Comparison of ENCODE assay signal across 8 mouse cellular contexts in the genomic region with DNA sequence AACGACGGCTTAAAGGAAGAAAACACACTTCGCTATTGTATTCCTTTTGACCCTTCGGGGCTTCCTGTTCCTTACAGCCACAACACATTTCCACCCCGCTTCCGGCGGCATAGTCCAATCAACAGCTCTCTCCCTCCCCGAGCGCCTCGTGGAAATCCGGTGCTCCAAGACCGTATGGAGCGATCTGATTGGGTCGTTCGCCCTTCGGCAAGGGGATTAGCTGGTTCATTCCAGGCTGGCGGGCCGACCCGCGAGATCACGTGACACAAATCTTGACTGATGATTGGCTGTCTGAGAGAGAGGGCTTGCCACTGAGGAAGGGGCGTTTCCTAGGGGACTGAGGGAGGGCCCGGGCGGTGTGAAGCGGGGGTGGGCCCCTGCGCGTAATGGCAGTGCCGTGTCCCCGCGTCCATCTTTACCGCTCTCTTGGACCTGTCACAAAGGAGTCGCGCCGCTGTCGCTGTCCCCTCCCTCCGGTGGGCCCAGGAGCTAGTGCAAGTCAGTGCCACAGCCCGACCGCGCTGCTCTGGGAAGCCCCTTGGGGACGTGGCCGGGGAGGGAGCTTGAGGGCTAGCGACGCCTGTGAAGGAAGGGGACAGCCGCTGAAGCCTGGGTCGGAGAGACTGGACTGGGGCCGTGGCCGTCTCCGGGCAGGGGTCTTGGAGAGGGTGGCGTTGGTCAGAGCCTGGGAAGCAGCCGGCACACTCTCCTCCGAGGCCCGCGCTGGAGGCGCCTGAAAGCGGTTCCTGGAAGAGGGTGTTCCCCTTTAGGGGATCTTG. TPM values are rescaled to one million over a fixed set of nuclear protein-coding genes. Genes with fewer than 3 reads are reported as not detected.
DNase-seq lines count a peak whose midpoint lies in the region; ATAC-seq and TF ChIP-seq lines count a peak whose summit lies in the region.

Rspry1 (plus strand) TSS at position 331 of the 779 bp plus-strand sequence.
Fam192a (minus strand) TSS at position 391 of the 779 bp plus-strand sequence.

- peak; percentile 100 for DNase-seq in MN1 (ENCODE audit: low spot score)
- DNase-seq in cerebellum, adult 9-10 months = peak; percentile 100
- peak; percentile 100 for DNase-seq in hindbrain, embryonic 10.5 days (ENCODE audit: low spot score)
- peak; percentile 100 for DNase-seq in layer of hippocampus, adult 9-11 months
- DNase-seq in lung, postnatal 0 days (ENCODE audit: low spot score) = peak; percentile 100
- peak; percentile 98 for DNase-seq in ovary, postnatal 14 days (ENCODE audit: low spot score)
- DNase-seq in thymus, postnatal 14 days = peak; percentile 99

- H3K4me2 ChIP-seq in lung, postnatal 0 days (replicated peaks; ENCODE audit: low read depth, low read length) = peak within 1 kb of the TSS; percentile 91

- H3K36me3 ChIP-seq in hindbrain, embryonic 10.5 days = no peaks in the 10 kb centered on the region; the same call in 1 of the 2 replicates
- H3K36me3 ChIP-seq in lung, postnatal 0 days (ENCODE audit: insufficient read depth, low read length) = no peaks in the 10 kb centered on the region

- no peaks in the 10 kb centered on the region for H3K27me3 ChIP-seq in hindbrain, embryonic 10.5 days (ENCODE audit: insufficient read depth, poor library complexity, severe bottlenecking)
- no peaks in the 10 kb centered on the region for H3K27me3 ChIP-seq in lung, postnatal 0 days (replicated peaks; ENCODE audit: insufficient read depth, low read length)

- under 1% methylated on average over 55 of the region's 55 CpGs for WGBS in hindbrain, embryonic 10.5 days
- WGBS in lung, postnatal 0 days = 0% methylated on average over 54 of the region's 55 CpGs

- ATAC-seq in frontal cortex, adult (ENCODE audit: low TSS enrichment) = peak; percentile 98
- peak; percentile 99 for ATAC-seq in lung, postnatal 0 days

- 0 out of 2 replicates have a peak, but pooled peaks have one; percentile 14 for TF ChIP-seq EP300 in lung, postnatal 0 days (IDR thresholded peaks at IDR 0.05)

- peak within 1 kb of the TSS; percentile 99 for H3K4me3 ChIP-seq in hindbrain, embryonic 10.5 days
- peak within 1 kb of the TSS; percentile 99 for H3K4me3 ChIP-seq in lung, postnatal 0 days (ENCODE audit: low read depth, low read length)

- H3K4me1 ChIP-seq in hindbrain, embryonic 10.5 days (replicated peaks) = peaks cover 26% of the 10 kb centered on the region
- peaks cover 8% of the 10 kb centered on the region; the same call in 1 of the 2 replicates for H3K4me1 ChIP-seq in lung, postnatal 0 days (ENCODE audit: insufficient read depth, low read depth, low read length)

- H3K27ac ChIP-seq in hindbrain, embryonic 10.5 days = peak within 1 kb of the TSS; percentile 97
- peak within 1 kb of the TSS; percentile 98 for H3K27ac ChIP-seq in lung, postnatal 0 days (ENCODE audit: low read length)

- H3K9me3 ChIP-seq in hindbrain, embryonic 10.5 days = no peaks in the 10 kb centered on the region
- H3K9me3 ChIP-seq in lung, postnatal 0 days (ENCODE audit: low read length) = no peaks in the 10 kb centered on the region

- TF ChIP-seq CTCF in lung, postnatal 0 days (IDR thresholded peaks at IDR 0.05) = no peak

- H3K9ac ChIP-seq in lung, postnatal 0 days (replicated peaks; ENCODE audit: low read depth) = peak within 1 kb of the TSS; percentile 91

RNA-seq across cellular contexts. Expression of gene Rspry1, which starts in this region (rescaled TPM):
- 41.8 and 42.7 TPM in 2 replicates for polyA plus RNA-seq in hindbrain, embryonic 10.5 days (2016; fragmentation: Nextera tagmentation; extraction: Ambion mirVana)
- 19.4 and 21.3 TPM in 2 replicates for polyA plus RNA-seq in lung, postnatal 0 days (2015; fragmentation: Nextera tagmentation; extraction: Ambion mirVana)

RNA-seq across cellular contexts. Expression of gene Fam192a, which starts in this region (rescaled TPM):
- polyA plus RNA-seq in hindbrain, embryonic 10.5 days (2016; fragmentation: Nextera tagmentation; extraction: Ambion mirVana) = 82.4 and 86.2 TPM in 2 replicates
- polyA plus RNA-seq in lung, postnatal 0 days (2015; fragmentation: Nextera tagmentation; extraction: Ambion mirVana) = 40.9 and 47.7 TPM in 2 replicates

Comparison
In these comparisons a context has a peak if more than half of its experiments do, and no peak if none do; other contexts are left out.
1. Peak in every context shown above with its lines: DNase-seq, ATAC-seq, H3K4me3 ChIP-seq and H3K27ac ChIP-seq.